Mouse (Mus musculus): ENCODE data around the gene Slc7a7.

Slc7a7 gene

DNA sequence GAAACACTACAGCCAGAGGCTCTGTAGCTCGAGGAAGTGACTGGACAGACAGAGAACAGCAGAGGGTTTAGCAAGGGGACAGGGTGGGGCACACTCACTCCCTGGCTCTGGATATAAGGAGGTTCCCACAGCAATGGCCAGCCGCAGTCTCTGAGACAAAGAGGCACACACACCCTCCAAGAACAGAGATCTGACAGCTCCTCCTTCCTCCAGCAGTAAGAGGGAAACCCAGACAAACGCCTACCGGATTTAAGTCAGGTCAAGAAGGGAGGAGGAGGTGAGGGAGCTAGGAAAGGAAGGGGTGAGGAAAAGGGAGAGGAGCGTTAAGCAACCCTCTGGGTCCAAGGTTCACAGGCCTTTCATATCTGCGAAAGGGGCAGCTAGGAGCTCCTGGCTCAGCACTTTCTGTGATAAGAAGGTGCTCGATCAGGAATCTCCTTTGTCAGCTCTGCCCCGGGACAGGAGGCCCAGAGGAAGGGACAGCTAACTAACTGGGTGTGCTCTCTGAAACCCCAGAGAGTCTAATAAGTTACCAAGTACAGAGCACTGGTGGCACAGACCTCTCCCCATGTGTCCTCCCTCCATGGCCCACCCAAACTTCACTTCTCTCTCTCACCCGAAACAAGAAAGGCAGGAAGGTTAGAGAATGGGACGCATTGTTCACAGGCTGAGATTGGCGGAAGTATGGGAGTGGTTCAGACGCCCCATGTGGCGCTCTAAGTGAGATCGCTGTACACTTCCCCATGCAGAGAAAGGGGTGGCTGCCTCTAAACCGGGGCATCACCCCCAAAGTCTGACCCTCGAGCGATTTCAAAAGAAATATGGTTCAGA lies 7.4 kb downstream of the Slc7a7 start:
- DNase-seq: peak; percentile 77

- DNase-seq: peak; percentile 45
Measured at GRCm38 (mm10) chr14:54409057-54409645, 8.4 kb downstream of the Slc7a7 start.

GRCm38 (mm10) chr14:54408336-54409056 lies 9.1 kb downstream of the Slc7a7 start:
- DNase-seq: no peak

DNA sequence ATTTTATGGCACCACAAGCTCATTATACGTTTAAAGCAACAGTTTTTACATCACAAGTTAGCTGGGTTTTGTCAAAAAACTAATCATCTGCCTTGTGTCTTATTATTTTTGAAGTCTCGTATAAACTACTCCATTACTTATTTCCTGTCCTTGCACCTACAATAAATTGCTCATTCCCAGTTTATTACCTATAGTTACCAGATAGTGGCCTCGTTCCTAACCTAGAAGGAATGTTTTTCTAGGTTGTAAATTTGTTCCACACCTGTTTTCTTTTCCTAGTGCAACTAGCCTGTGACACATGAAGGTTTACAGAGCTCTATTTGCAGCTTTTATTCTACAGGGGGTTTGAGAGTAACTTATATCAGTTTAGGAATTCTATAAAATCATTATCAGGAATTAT lies 15.9 kb downstream of the Slc7a7 start:
- DNase-seq: no peak

DNA sequence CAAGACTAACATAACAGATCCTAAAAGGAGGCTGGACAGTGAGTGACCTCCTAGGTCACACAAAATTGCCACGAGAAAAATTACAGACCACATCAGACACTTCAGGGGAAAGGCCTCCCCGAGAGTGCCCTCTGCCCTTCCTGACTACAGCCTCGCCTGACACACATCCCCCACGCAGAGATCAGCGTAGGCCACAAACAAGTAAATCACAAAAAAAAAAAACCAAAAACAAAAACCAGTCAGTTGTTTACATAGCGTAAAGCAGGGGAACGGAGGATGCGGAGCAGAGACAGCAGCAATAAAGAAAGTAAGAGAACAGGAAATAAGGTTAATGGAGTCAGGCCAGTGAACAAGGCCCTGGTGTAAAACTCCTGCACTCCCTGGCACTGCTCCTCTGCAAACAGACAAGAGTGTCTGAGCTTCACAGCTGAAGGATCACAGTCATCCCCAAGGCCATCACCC lies 18.6 kb downstream of the Slc7a7 start:
- no peak for DNase-seq

- DNase-seq: no peak
Measured at GRCm38 (mm10) chr14:54398528-54398916, 19.1 kb downstream of the Slc7a7 start.

- no peak for DNase-seq
Measured at GRCm38 (mm10) chr14:54397872-54398527, 19.6 kb downstream of the Slc7a7 start.

DNA sequence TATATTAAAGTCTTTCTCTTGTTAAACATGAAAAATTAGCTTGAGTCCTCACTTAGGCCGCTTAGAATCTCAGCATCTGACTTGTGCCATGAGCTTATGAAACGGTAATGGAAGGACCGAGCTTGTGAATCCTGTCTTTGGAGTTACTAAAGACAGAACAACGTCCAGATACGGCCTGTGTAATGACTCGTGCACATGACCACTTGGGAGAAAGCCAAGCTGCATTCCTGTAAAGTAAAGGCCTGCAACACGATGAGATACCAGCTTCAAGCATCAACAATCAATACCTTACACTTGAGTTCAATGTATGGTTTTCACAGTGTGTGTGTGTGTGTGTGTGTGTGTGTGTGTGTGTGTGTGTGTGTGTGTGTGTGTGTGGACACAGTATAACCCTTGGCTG lies 20.9 kb downstream of the Slc7a7 start:
- DNase-seq: no peak

- no peak for DNase-seq
Measured at GRCm38 (mm10) chr14:54394309-54394708, 23.3 kb downstream of the Slc7a7 start.

DNA sequence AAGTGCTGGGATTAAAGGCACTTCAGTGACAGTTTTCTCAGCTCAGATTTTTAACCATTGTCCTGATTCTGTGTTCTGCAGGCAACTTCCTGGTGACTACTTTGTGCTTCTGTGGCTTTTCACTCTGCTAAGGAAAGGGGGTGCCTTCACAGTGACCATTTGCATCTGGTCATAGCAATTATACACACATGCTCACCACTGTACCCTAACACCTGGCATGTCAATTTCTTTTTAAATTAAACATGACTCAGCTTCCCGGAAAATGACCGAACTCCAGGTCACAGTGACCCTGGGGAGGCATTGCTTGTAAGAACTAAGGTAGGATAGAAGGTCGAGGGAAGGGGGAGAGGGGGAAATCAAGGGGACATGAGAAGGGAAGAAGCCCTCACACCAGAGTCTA lies 23.8 kb downstream of the Slc7a7 start:
- DNase-seq: no peak

- peak; percentile 50 for DNase-seq
Measured at GRCm38 (mm10) chr14:54390843-54391242, 26.7 kb downstream of the Slc7a7 start.

DNA sequence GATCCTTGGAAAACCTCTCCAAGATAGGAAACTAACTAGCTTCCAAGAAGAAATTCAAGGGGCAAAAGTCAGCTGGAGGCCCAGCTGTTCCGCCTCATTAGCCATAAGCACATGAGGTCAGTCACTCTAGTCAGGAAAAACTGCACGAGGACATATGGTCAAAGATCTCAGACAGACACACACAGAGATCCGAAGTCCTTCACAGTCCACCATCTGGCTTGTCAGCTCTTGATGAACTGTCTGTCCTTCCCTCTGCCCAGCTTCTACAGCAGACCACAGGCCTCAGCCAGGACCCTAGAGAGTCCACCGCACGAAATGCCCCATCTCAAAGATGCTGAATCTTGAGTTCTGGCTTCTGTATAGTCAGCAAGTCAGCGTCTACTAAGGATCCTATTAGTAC lies 30.0 kb downstream of the Slc7a7 start:
- DNase-seq: no peak

- DNase-seq: no peak
Measured at GRCm38 (mm10) chr14:54385968-54386618, 31.5 kb downstream of the Slc7a7 start.

DNA sequence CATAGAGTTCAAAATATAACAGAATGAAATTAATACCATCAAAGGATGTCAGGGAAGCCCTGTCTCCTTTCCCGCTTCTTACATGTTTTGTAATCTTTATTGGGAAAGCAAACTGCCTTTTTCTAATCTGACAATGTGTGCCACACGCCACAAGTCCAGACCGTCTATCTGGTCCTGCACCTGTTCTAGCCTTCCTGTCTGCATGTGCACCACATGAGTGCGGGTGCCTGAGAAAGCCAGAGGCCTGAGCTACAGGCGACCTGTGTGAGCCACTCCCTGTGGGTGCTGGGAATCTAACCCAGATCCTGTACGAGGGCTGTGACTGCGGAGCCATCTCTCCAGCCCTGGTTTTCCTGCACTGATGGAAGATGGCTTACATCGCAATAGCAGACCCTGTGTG lies 33.2 kb downstream of the Slc7a7 start:
- DNase-seq: no peak

DNA sequence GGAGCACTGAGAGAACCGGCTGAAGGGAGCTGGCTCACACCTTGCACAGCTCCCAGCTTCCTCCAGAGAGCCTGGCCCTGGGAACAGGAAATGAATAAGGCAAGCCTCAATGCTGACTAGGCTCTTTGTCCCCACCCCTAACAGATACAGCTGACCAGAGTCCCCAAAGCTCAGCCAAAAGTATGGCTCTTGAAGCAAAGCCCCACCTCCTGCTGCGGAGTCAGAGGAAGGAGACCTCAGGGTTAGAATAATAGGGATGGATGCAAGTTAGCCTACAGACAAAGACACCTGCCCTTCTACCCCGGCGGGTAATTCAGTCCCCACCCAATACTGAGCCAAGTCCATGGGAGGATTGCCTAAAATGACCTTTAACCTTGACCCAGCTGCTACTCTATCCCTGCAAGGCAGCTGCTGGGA lies 34.2 kb downstream of the Slc7a7 start:
- DNase-seq: peak; percentile 20

DNA sequence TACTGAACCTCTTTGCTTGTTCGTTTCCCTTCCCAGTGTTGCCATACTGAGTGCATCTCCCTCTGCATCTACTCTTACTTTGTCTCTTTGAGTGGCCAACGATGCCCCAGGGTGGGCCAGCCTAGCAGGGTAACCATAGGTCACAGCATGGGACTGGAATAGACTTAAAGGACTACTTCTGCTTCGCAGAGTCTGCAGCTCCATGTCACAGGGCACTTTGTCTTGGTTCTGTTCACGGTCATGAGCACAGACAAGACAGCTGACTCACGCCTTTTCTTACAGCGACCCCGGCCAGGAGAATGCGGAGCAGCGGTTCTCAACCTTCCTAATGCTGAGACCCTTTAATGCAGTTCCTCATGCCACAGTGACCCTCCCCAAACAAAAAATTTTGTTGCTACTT lies 34.9 kb downstream of the Slc7a7 start:
- no peak for DNase-seq

DNA sequence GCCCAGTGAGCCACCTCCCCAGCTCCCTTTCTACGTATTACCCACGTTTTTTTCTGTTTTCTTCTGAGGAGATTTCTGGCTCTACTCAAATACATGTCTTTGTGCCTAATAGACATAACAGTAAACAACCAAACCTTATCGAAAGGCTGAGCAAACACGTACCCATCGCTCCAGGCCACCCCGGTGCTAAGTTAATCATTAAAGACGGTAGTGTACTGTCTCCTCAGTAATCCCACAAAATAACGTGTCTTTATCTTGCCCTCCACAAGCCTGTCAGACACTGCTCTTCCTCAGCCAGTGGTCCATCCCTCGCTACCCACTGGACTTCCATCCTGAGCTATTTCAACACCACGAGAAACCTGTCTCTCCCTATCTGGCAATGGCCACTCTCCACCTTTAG lies 35.8 kb downstream of the Slc7a7 start:
- no peak for DNase-seq

- no peak for DNase-seq
Measured at GRCm38 (mm10) chr14:54380616-54381015, 37.0 kb downstream of the Slc7a7 start.

DNA sequence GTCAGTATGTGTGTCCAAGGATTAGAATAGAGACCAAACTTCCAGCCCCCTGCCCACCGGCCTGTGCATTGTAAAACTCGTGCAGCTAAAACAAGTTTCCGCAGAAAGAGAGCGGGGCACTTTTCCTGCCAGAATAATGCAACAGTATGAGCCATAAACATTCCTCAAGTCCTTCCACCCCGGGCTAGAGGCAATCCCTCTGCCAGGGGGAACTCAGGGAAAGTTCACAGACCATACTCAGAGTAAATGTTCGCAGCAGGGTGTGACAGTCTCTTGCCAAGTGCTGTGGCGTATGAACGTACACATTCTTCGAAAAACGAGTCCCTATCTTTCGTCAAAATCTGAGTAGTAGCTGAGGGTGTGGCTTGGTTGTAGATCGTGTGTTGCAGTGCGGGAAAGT lies 38.0 kb downstream of the Slc7a7 start:
- DNase-seq: no peak

DNA sequence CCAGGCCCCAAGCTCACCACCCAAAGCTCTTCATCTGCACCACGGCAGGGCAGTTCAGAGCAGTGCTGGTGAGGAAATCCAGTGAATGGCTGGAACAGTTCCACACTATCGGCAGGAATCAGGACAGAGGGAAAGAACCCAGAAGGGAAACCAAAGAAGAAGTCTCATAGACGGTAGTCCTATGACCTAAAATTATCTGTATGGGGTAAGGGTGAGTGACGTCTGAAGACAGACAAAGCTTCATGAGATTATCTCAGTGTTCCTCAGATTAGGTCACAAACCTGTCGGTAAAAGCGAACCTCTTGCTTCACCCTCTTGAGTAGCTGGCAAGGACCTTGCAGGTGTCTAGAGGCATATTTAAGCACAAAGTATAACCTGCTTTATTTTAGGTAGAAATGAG lies 40.4 kb downstream of the Slc7a7 start:
- no peak for DNase-seq

DNA sequence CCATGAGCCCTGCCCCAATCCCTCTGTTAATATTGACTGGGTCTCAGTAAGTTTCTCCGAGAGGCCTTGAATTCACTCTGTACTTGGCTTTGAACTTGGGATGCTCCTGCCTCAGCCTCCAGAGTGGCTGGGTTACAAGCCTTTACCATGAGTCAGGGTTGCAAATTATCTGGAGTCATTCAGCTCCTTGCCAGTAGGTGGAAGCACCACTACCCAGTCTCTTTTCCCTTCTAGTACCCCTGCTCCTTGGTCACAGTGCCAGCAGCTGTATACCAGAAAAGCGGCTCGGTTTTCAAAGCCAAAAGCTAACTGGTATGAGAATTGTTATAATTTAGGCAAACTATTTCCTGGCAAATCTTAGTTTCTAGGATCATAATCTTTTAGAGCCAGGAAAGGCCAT lies 41.7 kb downstream of the Slc7a7 start:
- peak; percentile 78 for DNase-seq

DNA sequence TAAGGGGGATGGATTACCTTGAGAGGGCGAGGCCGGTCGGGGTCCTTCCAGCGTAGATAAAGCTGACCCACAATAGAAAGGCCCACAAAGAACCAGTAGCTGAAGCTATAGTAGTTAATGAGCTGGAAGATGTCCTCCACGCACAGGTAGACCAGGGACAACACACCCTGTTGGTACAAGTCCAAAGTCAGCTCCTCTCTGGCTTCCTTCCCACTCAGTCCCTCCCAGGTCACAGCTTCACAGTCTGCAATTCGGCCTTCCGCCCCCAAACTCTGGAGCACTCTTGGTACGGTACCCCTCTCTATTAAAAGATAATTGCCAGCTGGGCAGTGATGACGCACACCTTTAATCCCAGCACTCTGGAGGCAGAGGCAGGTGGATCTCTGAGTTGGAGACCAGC lies 44.7 kb downstream of the Slc7a7 start:
- no peak for DNase-seq

DNA sequence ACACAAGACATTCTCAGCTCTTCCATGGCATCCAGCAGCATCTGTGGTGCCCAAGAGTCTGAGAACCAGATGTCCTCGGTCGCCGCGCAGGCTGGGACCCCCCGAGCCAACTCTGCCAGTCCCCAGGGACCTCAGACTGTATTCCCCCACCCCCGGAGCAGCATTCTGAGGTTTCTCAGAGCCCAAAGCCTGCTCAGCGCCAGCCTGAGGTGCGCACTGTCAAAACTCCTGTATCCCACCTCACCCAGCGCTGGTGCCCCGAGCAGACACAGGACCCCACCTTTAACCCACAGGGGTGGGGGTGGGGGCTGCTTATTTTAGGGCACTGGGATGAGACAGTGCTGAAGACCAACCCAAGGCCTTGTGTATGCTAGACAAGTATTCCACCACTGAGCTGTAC lies 46.1 kb downstream of the Slc7a7 start:
- no peak for DNase-seq

Data from lung, postnatal 36 days (tissue).